Mouse (Mus musculus): ENCODE results near the gene Coq6. TPM values are rescaled to one million over a fixed set of nuclear protein-coding genes. Genes with fewer than 3 reads are reported as not detected.

The Coq6 gene
- total and polyA plus RNA-seq, 2 experiments from 2014 or later, result 40.8 to 80.2 TPM

GRCm38 (mm10) chr12:84362872-84363271, 1.4 kb downstream of the Coq6 start:
- H3K4me2 ChIP-seq (ENCODE audit: low read depth, low read length), result peak overlapping the region; percentile 91
- no peak overlapping the region for H3K27ac ChIP-seq
- H3K36me3 ChIP-seq (ENCODE audit: insufficient read depth, low read length), result no peaks in the 10 kb centered on the region; the same call in 1 of the 2 replicates
- WGBS, result 71% methylated on average over 2 of the region's 2 CpGs
- no peak for ATAC-seq
- peak overlapping the region; percentile 98 for H3K4me3 ChIP-seq (ENCODE audit: low read length)
- no peaks in the 10 kb centered on the region for H3K27me3 ChIP-seq (ENCODE audit: insufficient read depth, low read length)
- peaks cover 8% of the 10 kb centered on the region; the same call in 1 of the 2 replicates for H3K4me1 ChIP-seq (ENCODE audit: insufficient read depth, low read length)
- TF ChIP-seq CTCF (IDR thresholded peaks at IDR 0.05; ENCODE audit: low read depth), result no peak
- H3K9ac ChIP-seq (replicated peaks; ENCODE audit: low read length), result no peak overlapping the region
- DNase-seq (ENCODE audit: low spot score), result no peak
- no peaks in the 10 kb centered on the region for H3K9me3 ChIP-seq (ENCODE audit: low read length)

- no peak for TF ChIP-seq CTCF (IDR thresholded peaks at IDR 0.05; ENCODE audit: low read depth)
- Histone ChIP-seq H3K4me2 (ENCODE audit: low read depth, low read length) (no peak overlapping the region), H3K9me3 (ENCODE audit: low read length) (no peaks in the 10 kb centered on the region), H3K27ac (no peak overlapping the region), H3K9ac (replicated peaks; ENCODE audit: low read length) (no peak overlapping the region), H3K27me3 (ENCODE audit: insufficient read depth, low read length) (no peaks in the 10 kb centered on the region), H3K4me1 (ENCODE audit: insufficient read depth, low read length) (peaks cover 8% of the 10 kb centered on the region; the same call in 1 of the 2 replicates), H3K4me3 (ENCODE audit: low read length) (no peak overlapping the region), H3K36me3 (ENCODE audit: insufficient read depth, low read length) (peaks cover 11% of the 10 kb centered on the region)
- no peak for DNase-seq (ENCODE audit: low spot score)
- 86% methylated on average over 9 of the region's 9 CpGs for WGBS
- no peak for ATAC-seq
Observed at GRCm38 (mm10) chr12:84364291-84364690, 2.8 kb downstream of the Coq6 start.

GRCm38 (mm10) chr12:84365137-84365536, 3.7 kb downstream of the Coq6 start:
- DNase-seq (ENCODE audit: low spot score), result no peak
- Histone ChIP-seq H3K27ac (no peak overlapping the region), H3K9ac (replicated peaks; ENCODE audit: low read length) (no peak overlapping the region), H3K36me3 (ENCODE audit: insufficient read depth, low read length) (peaks cover 19% of the 10 kb centered on the region), H3K4me2 (ENCODE audit: low read depth, low read length) (no peak overlapping the region), H3K27me3 (ENCODE audit: insufficient read depth, low read length) (no peaks in the 10 kb centered on the region), H3K4me1 (ENCODE audit: insufficient read depth, low read length) (peaks cover 8% of the 10 kb centered on the region; the same call in 1 of the 2 replicates), H3K9me3 (ENCODE audit: low read length) (no peaks in the 10 kb centered on the region), H3K4me3 (ENCODE audit: low read length) (no peak overlapping the region)
- TF ChIP-seq CTCF (IDR thresholded peaks at IDR 0.05; ENCODE audit: low read depth), result no peak
- 98% methylated on average over 6 of the region's 6 CpGs for WGBS
- ATAC-seq, result no peak

GRCm38 (mm10) chr12:84366971-84367370, 5.5 kb downstream of the Coq6 start:
- H3K4me2 ChIP-seq (ENCODE audit: low read depth, low read length), result no peak overlapping the region
- ATAC-seq (no peak), DNase-seq (ENCODE audit: low spot score) (no peak)
- H3K27me3 ChIP-seq (ENCODE audit: insufficient read depth, low read length), result no peaks in the 10 kb centered on the region
- peaks cover 37% of the 10 kb centered on the region for H3K36me3 ChIP-seq (ENCODE audit: insufficient read depth, low read length)
- H3K9ac ChIP-seq (replicated peaks; ENCODE audit: low read length), result no peak overlapping the region
- H3K4me3 ChIP-seq (ENCODE audit: low read length), result no peak overlapping the region
- no peaks in the 10 kb centered on the region for H3K9me3 ChIP-seq (ENCODE audit: low read length)
- peaks cover 8% of the 10 kb centered on the region; the same call in 1 of the 2 replicates for H3K4me1 ChIP-seq (ENCODE audit: insufficient read depth, low read length)
- no peak for TF ChIP-seq CTCF (IDR thresholded peaks at IDR 0.05; ENCODE audit: low read depth)
- 73% methylated on average over 9 of the region's 9 CpGs for WGBS
- H3K27ac ChIP-seq, result no peak overlapping the region

- no peaks in the 10 kb centered on the region for H3K27me3 ChIP-seq (ENCODE audit: insufficient read depth, low read length)
Observed at GRCm38 (mm10) chr12:84371647-84372046, 10.2 kb downstream of the Coq6 start.

GRCm38 (mm10) chr12:84373831-84374481, 12.5 kb downstream of the Coq6 start:
- Histone ChIP-seq H3K9ac (replicated peaks; ENCODE audit: low read length) (no peak overlapping the region), H3K9me3 (ENCODE audit: low read length) (no peaks in the 10 kb centered on the region), H3K4me2 (ENCODE audit: low read depth, low read length) (no peak overlapping the region), H3K27ac (no peak overlapping the region), H3K4me1 (ENCODE audit: insufficient read depth, low read length) (no peaks in the 10 kb centered on the region), H3K4me3 (ENCODE audit: low read length) (no peak overlapping the region), H3K36me3 (ENCODE audit: insufficient read depth, low read length) (peaks cover 60% of the 10 kb centered on the region), H3K27me3 (ENCODE audit: insufficient read depth, low read length) (no peaks in the 10 kb centered on the region)
- no peak for DNase-seq (ENCODE audit: low spot score)
- ATAC-seq, result no peak
- 77% methylated on average over 6 of the region's 6 CpGs for WGBS
- no peak for TF ChIP-seq CTCF (IDR thresholded peaks at IDR 0.05; ENCODE audit: low read depth)

More at GRCm38 (mm10) chr12:84371647-84372046, 10.2 kb downstream of the Coq6 start:
- H3K4me3 ChIP-seq (ENCODE audit: low read length), result no peak overlapping the region
- no peaks in the 10 kb centered on the region for H3K4me1 ChIP-seq (ENCODE audit: insufficient read depth, low read length)
- no peak overlapping the region for H3K9ac ChIP-seq (replicated peaks; ENCODE audit: low read length)
- no peak overlapping the region for H3K27ac ChIP-seq
- WGBS, result 93% methylated on average over 5 of the region's 5 CpGs
- no peaks in the 10 kb centered on the region for H3K9me3 ChIP-seq (ENCODE audit: low read length)
- H3K36me3 ChIP-seq (ENCODE audit: insufficient read depth, low read length), result peaks cover 61% of the 10 kb centered on the region
- no peak overlapping the region for H3K4me2 ChIP-seq (ENCODE audit: low read depth, low read length)
- ATAC-seq (no peak), DNase-seq (ENCODE audit: low spot score) (no peak)
- TF ChIP-seq CTCF (IDR thresholded peaks at IDR 0.05; ENCODE audit: low read depth), result no peak

GRCm38 (mm10) chr12:84382369-84382768, 20.9 kb downstream of the Coq6 start:
- no peak overlapping the region for H3K4me2 ChIP-seq (ENCODE audit: low read depth, low read length)
- 88% methylated on average over 4 of the region's 4 CpGs for WGBS
- no peak overlapping the region for H3K4me3 ChIP-seq (ENCODE audit: low read length)
- DNase-seq (ENCODE audit: low spot score) (no peak), ATAC-seq (no peak)
- H3K4me1 ChIP-seq (ENCODE audit: insufficient read depth, low read length), result no peaks in the 10 kb centered on the region
- no peaks in the 10 kb centered on the region for H3K27me3 ChIP-seq (ENCODE audit: insufficient read depth, low read length)
- peaks cover 9% of the 10 kb centered on the region; the same call in 1 of the 2 replicates for H3K36me3 ChIP-seq (ENCODE audit: insufficient read depth, low read length)
- H3K9ac ChIP-seq (replicated peaks; ENCODE audit: low read length), result no peak overlapping the region
- TF ChIP-seq CTCF (IDR thresholded peaks at IDR 0.05; ENCODE audit: low read depth), result no peak
- H3K27ac ChIP-seq, result no peak overlapping the region
- H3K9me3 ChIP-seq (ENCODE audit: low read length), result no peaks in the 10 kb centered on the region

All from hindbrain, postnatal 0 days (tissue).